Mouse (Mus musculus) neural tube, embryonic 15.5 days (tissue): ENCODE measurements around the gene Birc2. TPM values are rescaled to one million over a fixed set of nuclear protein-coding genes. Genes with fewer than 3 reads are reported as not detected.
"Not testable (repeated sequence)": the region's sequence is repeated elsewhere in the genome, so short reads cannot be mapped to it uniquely, and the experiment has no call there.

ENCODE experiments used
- ATAC-seq: fragments of 200-750 bp; cut with Nextera tagmentation; 2 replicates; pipeline ENCODE4 v1.8.0; 2017; ENCODE audit warnings: mild to moderate bottlenecking, moderate TSS enrichment, moderate library complexity; ENCODE audit not compliant: low FRiP score
- H3K27ac ChIP-seq: fragments of 300-500 bp; sonication (generic); replicated peaks from 2 replicates; pipeline ENCODE4 v1.5.1; 2015; ENCODE audit warnings: mild to moderate bottlenecking, inconsistent platforms
- H3K27me3 ChIP-seq: fragments of 300-500 bp; sonication (generic); replicated peaks from 2 replicates; pipeline ENCODE4 v1.6.1; 2015; ENCODE audit warnings: inconsistent platforms
- H3K36me3 ChIP-seq: fragments of 300-500 bp; sonication (generic); 2 replicates; pipeline ENCODE4 v1.6.1; 2015; ENCODE audit warnings: inconsistent platforms
- H3K4me1 ChIP-seq: fragments of 300-500 bp; sonication (generic); 2 replicates; pipeline ENCODE4 v1.6.1; 2015; ENCODE audit warnings: inconsistent platforms
- H3K4me2 ChIP-seq: fragments of 300-500 bp; sonication (generic); 2 replicates; pipeline ENCODE4 v1.6.1; 2015; ENCODE audit warnings: inconsistent platforms, mild to moderate bottlenecking, moderate library complexity
- H3K4me3 ChIP-seq: fragments of 300-500 bp; sonication (generic); replicated peaks from 2 replicates; pipeline ENCODE4 v1.5.1; 2015; ENCODE audit warnings: mild to moderate bottlenecking, inconsistent platforms
- H3K9ac ChIP-seq: fragments of 300-500 bp; sonication (generic); replicated peaks from 2 replicates; pipeline ENCODE4 v1.6.1; 2015; ENCODE audit warnings: mild to moderate bottlenecking, inconsistent platforms
- H3K9me3 ChIP-seq: fragments of 300-500 bp; sonication (generic); replicated peaks from 2 replicates; pipeline ENCODE4 v1.6.1; 2016; ENCODE audit warnings: inconsistent platforms
- WGBS: fragments of 180-500 bp; shearing (Covaris S2); methylation state at CpG from one replicate; pipeline ENCODE4 v1.1.7; 2015; ENCODE audit warnings: mixed read lengths; 5-methylcytosine and 5-hydroxymethylcytosine counted together
- polyA plus RNA-seq: library from polyadenylated mRNA; unstranded; fragments of >200 nt; fragmentation: Nextera tagmentation; extraction: Ambion mirVana; gene quantifications from 2 replicates; pipeline ENCODE4 v1.2.1, GENCODE M21; 2015

Birc2 gene
- polyA plus RNA-seq, 1 experiment from 2014 or later: 37.8 TPM

DNA sequence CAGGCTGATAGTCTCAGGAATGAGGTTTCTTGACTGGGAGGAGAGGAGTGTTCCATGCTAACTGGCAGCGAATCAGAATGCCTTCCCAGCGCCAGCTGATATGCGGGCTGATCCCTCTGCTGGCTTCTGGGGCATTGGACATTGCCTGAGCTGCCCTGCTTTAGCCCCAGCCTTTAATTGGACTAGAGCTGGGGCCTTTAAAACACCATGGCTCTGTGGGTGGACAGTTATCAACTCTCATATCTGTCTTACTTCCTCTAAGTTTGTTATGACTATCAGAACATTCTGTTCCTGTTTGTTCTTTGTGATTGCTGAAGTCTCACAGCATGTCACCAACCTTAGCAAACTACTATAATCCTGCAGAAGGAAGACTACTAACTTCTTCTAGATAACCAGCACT, 31.1 kb upstream of the Birc2 start:
- ATAC-seq: no peak
- no peak overlapping the region for H3K27ac ChIP-seq
- H3K9me3 ChIP-seq: no peaks in the 10 kb centered on the region
- H3K27me3 ChIP-seq: no peaks in the 10 kb centered on the region
- 96% methylated on average over 3 of the region's 3 CpGs for whole genome bisulfite sequencing
- no peak overlapping the region for H3K9ac ChIP-seq
- peaks cover 6% of the 10 kb centered on the region for H3K4me1 ChIP-seq
- no peak overlapping the region for H3K4me3 ChIP-seq
- no peak overlapping the region for H3K4me2 ChIP-seq
- H3K36me3 ChIP-seq: no peaks in the 10 kb centered on the region

DNA sequence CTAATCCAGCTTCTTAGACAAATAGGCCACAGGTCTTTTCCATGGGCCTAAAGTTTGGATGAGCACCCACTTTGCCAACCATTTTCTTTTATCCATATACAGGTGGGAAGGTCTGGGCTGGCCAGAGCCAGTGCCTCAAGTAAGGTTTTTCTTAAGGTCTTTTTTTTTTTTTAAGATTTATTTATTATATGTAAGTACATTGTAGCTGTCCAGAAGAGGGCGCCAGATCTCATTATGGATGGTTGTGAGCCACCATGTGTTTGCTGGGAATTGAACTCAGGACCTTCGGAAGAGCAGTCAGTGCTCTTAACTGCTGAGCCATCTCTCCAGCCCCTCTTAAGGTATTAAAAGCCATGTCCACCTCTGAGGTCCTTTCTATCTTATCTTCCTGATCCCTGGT, 30.1 kb upstream of the Birc2 start:
- not testable (repeated sequence) for H3K36me3 ChIP-seq, ATAC-seq, H3K4me2 ChIP-seq, H3K27ac ChIP-seq, H3K4me3 ChIP-seq, H3K4me1 ChIP-seq, H3K27me3 ChIP-seq, H3K9ac ChIP-seq, H3K9me3 ChIP-seq
- 88% methylated on average over 2 of the region's 2 CpGs for WGBS

DNA sequence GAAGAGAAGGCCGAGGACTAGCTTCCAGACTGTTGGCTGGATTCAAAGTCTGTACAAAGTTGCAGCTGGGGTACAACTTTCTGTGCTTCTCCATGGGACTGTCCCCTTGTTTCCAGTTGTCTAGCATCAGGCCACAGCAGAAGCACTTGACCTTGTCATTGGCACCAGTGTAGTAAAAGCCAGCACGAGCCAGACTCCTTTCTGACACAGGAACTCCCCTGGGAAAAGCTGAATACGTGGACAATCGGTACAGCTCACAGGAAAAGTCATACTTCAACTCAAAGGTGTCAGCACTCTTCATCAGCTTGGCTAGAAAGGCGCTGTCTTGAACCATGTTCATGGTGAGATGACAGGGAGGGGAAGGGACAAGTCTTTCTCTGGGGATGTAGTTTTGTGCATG, 24.1 kb upstream of the Birc2 start:
- H3K27me3 ChIP-seq: no peaks in the 10 kb centered on the region
- H3K4me1 ChIP-seq: no peaks in the 10 kb centered on the region
- no peaks in the 10 kb centered on the region for H3K36me3 ChIP-seq
- ATAC-seq: no peak
- 86% methylated on average over 5 of the region's 5 CpGs for WGBS
- no peak overlapping the region for H3K4me2 ChIP-seq
- H3K27ac ChIP-seq: no peak overlapping the region
- H3K9me3 ChIP-seq: no peaks in the 10 kb centered on the region
- H3K4me3 ChIP-seq: no peak overlapping the region
- no peak overlapping the region for H3K9ac ChIP-seq

DNA sequence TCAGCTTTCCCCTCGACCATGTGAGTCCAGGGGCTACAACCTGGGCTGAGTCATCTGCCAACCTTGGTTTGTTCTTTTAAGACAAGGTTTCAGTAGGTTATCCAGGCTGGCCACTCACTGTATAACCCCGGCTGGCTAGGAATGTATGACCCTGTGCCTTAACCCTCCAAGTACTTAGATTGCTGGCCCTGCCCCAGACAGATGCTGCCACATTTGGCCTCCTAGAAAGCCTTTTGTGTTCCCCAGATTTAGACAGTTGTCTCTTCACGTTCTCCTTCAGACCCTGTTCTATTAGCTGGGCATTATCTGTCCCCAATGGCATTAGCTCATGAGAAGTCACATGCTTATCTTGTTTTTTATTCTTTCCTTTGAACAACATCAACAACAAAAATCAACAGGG, 19.0 kb upstream of the Birc2 start:
- WGBS: 65% methylated on average over 3 of the region's 3 CpGs
- Histone ChIP-seq H3K9ac (no peak overlapping the region), H3K9me3 (no peaks in the 10 kb centered on the region), H3K27ac (no peak overlapping the region), H3K36me3 (no peaks in the 10 kb centered on the region), H3K4me2 (no peak overlapping the region), H3K27me3 (no peaks in the 10 kb centered on the region), H3K4me1 (no peaks in the 10 kb centered on the region), H3K4me3 (no peak overlapping the region)
- ATAC-seq: no peak

DNA sequence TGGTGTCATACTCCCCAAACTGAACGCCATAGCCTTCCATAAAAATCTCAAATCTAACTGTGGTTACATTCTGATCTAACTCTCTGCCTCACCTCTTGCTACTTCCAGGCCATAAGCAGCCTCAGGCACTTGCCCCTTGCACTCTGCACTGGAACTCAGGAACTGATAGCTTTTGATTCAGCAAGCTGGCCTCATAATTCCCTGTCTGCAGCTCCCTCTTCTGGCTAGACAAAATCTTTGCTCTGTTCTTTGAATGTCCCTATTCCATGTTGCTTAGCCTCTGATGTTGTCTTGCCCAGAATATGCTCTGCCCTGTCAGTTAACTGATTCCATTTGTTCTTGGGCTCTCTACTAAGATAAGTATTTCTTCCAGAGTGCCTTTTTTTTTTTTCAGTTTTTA, 18.5 kb upstream of the Birc2 start:
- ATAC-seq: no peak
- H3K4me3 ChIP-seq: no peak overlapping the region
- no peaks in the 10 kb centered on the region for H3K9me3 ChIP-seq
- H3K36me3 ChIP-seq: no peaks in the 10 kb centered on the region
- no peak overlapping the region for H3K27ac ChIP-seq
- H3K4me1 ChIP-seq: no peaks in the 10 kb centered on the region
- WGBS: 32% methylated on average over 1 of the region's 1 CpGs
- H3K27me3 ChIP-seq: no peaks in the 10 kb centered on the region
- no peak overlapping the region for H3K4me2 ChIP-seq
- no peak overlapping the region for H3K9ac ChIP-seq

DNA sequence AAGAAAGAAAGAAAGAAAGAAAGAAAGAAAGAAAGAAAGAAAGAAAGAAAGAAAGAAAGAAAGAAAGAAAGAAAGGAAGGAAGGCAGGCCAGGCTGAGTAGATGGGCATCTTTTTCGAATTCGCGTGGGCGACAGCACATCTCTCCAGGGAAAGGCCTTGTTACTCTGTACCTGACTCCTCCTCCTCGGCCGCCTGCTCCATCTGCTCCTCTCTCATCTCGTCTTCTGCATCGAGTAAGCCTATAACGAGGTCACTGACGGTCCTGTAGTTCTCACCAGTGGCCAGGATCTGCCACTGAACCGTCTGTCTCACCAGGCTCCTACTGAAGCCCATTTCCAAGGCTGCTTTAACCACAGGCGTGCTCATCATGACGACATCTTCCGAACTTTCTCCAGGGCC, 17.3 kb upstream of the Birc2 start:
- H3K4me3 ChIP-seq, H3K9ac ChIP-seq, H3K4me1 ChIP-seq, H3K27me3 ChIP-seq, H3K4me2 ChIP-seq, H3K27ac ChIP-seq, H3K9me3 ChIP-seq, ATAC-seq, H3K36me3 ChIP-seq: not testable (repeated sequence)
- 81% methylated on average over 14 of the region's 14 CpGs for WGBS

DNA sequence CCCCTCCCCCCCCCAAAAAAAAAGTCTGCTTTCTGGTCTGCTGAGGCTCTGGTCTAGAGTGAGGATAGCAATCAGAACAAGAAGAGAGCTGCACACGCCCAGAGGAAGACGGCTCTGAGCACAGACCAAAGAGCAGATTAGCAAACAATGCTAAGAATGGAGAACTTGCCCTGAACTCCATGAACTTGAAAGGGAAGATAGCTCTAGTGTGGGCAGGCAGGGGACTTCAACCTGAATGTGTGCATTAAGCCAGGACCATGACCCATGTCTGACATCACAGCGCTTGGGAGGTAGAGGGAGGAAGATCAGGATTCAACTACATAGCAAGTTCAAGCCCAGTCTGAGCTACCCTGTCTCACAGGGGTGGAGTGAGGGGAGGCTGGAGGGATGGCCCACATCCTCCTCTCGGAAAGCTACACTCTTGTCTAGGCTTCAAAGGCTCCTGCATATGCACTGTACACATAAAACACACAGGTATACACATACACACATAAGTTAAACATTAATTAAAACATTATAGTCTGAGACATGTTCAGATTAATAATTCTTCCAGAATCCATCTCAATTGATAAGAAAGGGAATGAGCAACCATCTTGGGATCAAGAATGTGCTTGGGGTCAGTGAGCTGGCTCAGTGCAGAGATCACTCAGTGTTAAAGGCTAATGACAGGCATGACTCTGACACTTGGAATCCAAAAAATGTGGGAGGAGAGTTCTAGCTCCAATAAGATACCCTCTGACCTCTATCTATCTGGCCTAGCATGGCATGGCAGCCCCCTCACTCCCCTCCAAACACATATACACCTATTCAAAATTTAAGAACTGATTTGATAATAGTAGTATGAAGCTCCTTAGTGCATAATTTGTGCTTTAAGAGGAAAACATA, 15.7 kb upstream of the Birc2 start:
- 90% methylated on average over 4 of the region's 4 CpGs for WGBS

DNA sequence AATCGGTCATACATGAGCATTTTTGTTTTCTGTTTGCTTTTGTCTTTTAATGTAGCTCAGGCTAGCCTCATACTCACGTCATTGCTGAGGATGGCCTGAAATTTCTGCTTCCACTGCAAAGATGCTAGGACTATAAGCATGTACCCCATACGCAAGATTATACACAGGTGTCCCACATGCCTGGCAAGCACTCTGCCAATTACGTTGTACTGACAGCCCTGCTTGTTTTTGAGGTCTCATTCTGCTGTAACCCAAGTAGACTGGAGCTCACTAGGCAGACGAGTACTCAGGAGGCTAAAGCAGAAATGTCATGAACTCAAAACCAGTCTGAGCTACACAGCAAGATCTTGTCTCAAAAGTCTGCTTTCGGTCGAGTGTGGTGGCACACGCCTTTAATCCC, 15.0 kb upstream of the Birc2 start:
- no peak for ATAC-seq
- Histone ChIP-seq H3K4me3 (no peak overlapping the region), H3K27me3 (no peaks in the 10 kb centered on the region), H3K4me1 (no peaks in the 10 kb centered on the region), H3K4me2 (no peak overlapping the region), H3K9ac (no peak overlapping the region), H3K9me3 (no peaks in the 10 kb centered on the region), H3K27ac (no peak overlapping the region), H3K36me3 (no peaks in the 10 kb centered on the region)
- 92% methylated on average over 8 of the region's 8 CpGs for WGBS

More for the DNA sequence above, 15.7 kb upstream of the Birc2 start:
- Histone ChIP-seq H3K27ac (no peak overlapping the region), H3K4me2 (no peak overlapping the region), H3K36me3 (no peaks in the 10 kb centered on the region), H3K9me3 (no peaks in the 10 kb centered on the region), H3K27me3 (no peaks in the 10 kb centered on the region), H3K4me3 (no peak overlapping the region), H3K9ac (no peak overlapping the region), H3K4me1 (no peaks in the 10 kb centered on the region)
- ATAC-seq: no peak

DNA sequence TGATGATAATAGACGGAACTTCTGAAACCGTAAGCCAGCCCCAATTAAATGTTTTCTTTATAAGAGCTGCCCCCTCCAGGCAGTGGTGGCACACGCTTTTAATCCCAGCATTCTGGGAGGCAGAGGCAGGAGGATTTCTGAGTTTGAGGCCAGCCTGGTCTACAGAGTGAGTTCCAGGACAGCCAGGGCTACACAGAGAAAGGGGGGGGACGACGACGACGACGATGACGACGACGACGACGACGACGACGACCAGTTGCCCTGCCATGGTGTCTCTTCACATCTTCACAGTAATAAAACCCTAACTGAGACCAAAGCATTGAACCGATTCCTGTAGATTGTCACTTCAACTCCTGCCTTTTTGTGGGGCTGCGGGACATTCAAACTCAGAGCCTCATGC, 11.3 kb upstream of the Birc2 start:
- WGBS: 92% methylated on average over 18 of the region's 18 CpGs
- no peak for ATAC-seq

DNA sequence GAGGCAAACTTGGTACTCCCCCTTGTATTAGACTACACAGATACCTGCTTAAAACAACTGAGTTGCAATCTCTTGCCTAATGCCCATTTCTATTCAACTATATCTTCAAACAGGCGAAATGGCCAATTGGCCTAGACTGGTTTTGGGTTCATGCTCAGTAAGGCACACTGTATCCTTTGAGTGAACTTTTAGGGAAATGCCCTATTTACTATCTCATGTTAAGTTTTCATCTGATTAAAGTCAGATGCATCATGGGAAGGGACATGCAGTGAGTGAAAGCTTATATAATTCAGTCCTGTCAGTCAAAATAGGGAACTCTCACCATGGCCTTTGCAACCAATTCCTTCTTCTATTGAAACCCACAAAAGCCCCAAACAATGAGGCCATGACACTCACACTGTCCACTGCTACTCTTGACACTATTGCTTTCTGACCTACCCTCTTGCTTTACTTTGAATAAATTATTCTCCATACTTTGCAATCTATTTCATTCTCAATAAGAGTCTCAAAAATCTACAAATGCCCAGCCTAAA, 9.9 kb upstream of the Birc2 start:
- no peak overlapping the region for H3K9ac ChIP-seq
- 95% methylated on average over 1 of the region's 1 CpGs for WGBS
- no peaks in the 10 kb centered on the region for H3K36me3 ChIP-seq
- no peaks in the 10 kb centered on the region for H3K4me1 ChIP-seq
- no peak overlapping the region for H3K4me3 ChIP-seq
- H3K27me3 ChIP-seq: no peaks in the 10 kb centered on the region
- no peak overlapping the region for H3K4me2 ChIP-seq
- no peaks in the 10 kb centered on the region for H3K9me3 ChIP-seq
- H3K27ac ChIP-seq: no peak overlapping the region
- ATAC-seq: no peak

More for the DNA sequence above, 11.3 kb upstream of the Birc2 start:
- no peak overlapping the region for H3K4me2 ChIP-seq
- H3K4me1 ChIP-seq: no peaks in the 10 kb centered on the region
- H3K9me3 ChIP-seq: no peaks in the 10 kb centered on the region
- H3K36me3 ChIP-seq: no peaks in the 10 kb centered on the region
- no peak overlapping the region for H3K4me3 ChIP-seq
- no peaks in the 10 kb centered on the region for H3K27me3 ChIP-seq
- no peak overlapping the region for H3K27ac ChIP-seq
- no peak overlapping the region for H3K9ac ChIP-seq

DNA sequence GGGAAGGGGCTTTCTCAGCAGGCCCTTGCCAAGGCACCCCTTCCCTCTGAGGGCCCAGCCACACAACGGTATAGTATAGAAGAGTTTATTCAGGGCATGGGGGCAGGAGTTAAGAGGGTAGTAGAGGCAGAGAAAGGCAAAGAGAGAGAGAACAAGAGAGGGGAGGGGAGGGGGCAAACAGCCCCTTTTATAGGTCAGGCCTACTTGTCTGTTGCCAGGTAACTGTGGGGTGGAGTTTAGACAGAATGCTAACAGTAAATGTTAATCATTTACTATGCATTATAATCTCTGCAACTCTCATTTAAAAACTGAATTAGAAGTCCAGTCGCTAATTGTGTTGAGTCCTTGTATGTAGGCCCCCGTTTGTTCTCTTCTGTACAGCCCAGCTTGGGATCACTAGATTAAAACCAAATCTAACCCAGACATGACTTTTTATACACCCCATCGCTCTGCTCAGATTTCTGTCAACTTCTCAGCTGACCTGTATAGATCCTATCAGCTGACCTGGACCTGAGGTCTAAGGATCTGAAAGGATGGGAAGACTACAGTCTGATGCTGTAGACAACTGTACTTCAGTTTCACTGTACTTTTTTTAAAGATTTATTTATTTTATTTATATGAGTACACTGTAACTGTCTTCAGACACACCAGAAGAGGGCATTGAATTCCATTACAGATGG, 8.5 kb upstream of the Birc2 start:
- H3K4me1 ChIP-seq: no peaks in the 10 kb centered on the region
- no peak overlapping the region for H3K27ac ChIP-seq
- no peak for ATAC-seq
- no peaks in the 10 kb centered on the region for H3K27me3 ChIP-seq
- H3K4me3 ChIP-seq: no peak overlapping the region
- H3K4me2 ChIP-seq: no peak overlapping the region
- 49% methylated on average over 4 of the region's 4 CpGs for WGBS
- H3K9ac ChIP-seq: no peak overlapping the region
- H3K36me3 ChIP-seq: no peaks in the 10 kb centered on the region
- H3K9me3 ChIP-seq: no peaks in the 10 kb centered on the region

DNA sequence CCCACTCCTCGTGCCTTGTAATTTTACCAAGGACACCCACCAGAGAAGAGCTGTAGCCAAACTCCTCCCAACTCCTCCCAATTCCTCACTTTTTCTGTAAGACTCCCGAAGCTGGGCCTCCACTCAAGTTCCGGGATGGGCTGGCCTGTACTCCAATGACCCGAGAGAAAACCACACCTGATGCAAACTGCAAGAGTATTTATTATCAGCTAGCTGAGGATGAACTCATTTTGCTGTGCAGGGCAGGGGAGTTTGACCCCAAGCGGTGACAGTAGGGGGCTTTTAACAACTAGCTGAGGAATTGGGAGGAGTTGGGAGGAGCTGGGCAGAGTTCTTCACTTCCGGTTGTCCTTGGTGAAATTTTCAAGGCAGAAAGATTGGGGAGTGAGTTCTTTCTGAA, 4.4 kb upstream of the Birc2 start:
- Histone ChIP-seq H3K27ac (no peak overlapping the region), H3K4me2 (no peak overlapping the region), H3K27me3 (no peaks in the 10 kb centered on the region), H3K4me1 (peaks cover 5% of the 10 kb centered on the region), H3K9ac (no peak overlapping the region), H3K36me3 (no peaks in the 10 kb centered on the region), H3K9me3 (no peaks in the 10 kb centered on the region), H3K4me3 (no peak overlapping the region)
- 57% methylated on average over 6 of the region's 6 CpGs for WGBS
- no peak for ATAC-seq
